Mouse (Mus musculus): Measurements from ENCODE around the gene Efcab6. TPM values are rescaled to one million over a fixed set of nuclear protein-coding genes. Genes with fewer than 3 reads are reported as not detected.

Efcab6 gene
- polyA plus RNA-seq, 1 experiment = not detected

- H3K9me3 ChIP-seq (replicated peaks; ENCODE audit: control insufficient read depth, insufficient read depth, low read length, poor library complexity, severe bottlenecking) = no peaks in the 10 kb centered on the region
- H3K4me1 ChIP-seq (ENCODE audit: control insufficient read depth, insufficient read depth, low read length) = no peaks in the 10 kb centered on the region
- no peak overlapping the region for H3K27ac ChIP-seq (ENCODE audit: insufficient read depth, low read length)
- no peaks in the 10 kb centered on the region for H3K27me3 ChIP-seq (ENCODE audit: control insufficient read depth, insufficient read depth, low read length, poor library complexity, severe bottlenecking)
- TF ChIP-seq EP300 (IDR thresholded peaks at IDR 0.05; ENCODE audit: insufficient read depth, low read depth, low read length) = no peak
- TF ChIP-seq POLR2A (IDR thresholded peaks at IDR 0.05; ENCODE audit: insufficient read depth, low read length) = no peak
- no peak for TF ChIP-seq CTCF (IDR thresholded peaks at IDR 0.05; ENCODE audit: low read depth, low read length)
- H3K36me3 ChIP-seq (ENCODE audit: control insufficient read depth, insufficient read depth, low read length, poor library complexity, severe bottlenecking) = no peaks in the 10 kb centered on the region
- H3K4me3 ChIP-seq (ENCODE audit: low read depth, low read length) = no peak overlapping the region
- H3K9ac ChIP-seq (ENCODE audit: low read depth, poor library complexity, severe bottlenecking) = no peak overlapping the region
Observed at GRCm38 (mm10) chr15:83988087-83988486, 77.1 kb downstream of the Efcab6 start.

- Histone ChIP-seq H3K4me1 (ENCODE audit: control insufficient read depth, insufficient read depth, low read length) (no peaks in the 10 kb centered on the region), H3K36me3 (ENCODE audit: control insufficient read depth, insufficient read depth, low read length, poor library complexity, severe bottlenecking) (no peaks in the 10 kb centered on the region), H3K27ac (ENCODE audit: insufficient read depth, low read length) (no peak overlapping the region), H3K4me3 (ENCODE audit: low read depth, low read length) (no peak overlapping the region), H3K9me3 (replicated peaks; ENCODE audit: control insufficient read depth, insufficient read depth, low read length, poor library complexity, severe bottlenecking) (no peaks in the 10 kb centered on the region), H3K27me3 (ENCODE audit: control insufficient read depth, insufficient read depth, low read length, poor library complexity, severe bottlenecking) (no peaks in the 10 kb centered on the region), H3K9ac (ENCODE audit: low read depth, poor library complexity, severe bottlenecking) (no peak overlapping the region)
- TF ChIP-seq EP300 (IDR thresholded peaks at IDR 0.05; ENCODE audit: insufficient read depth, low read depth, low read length) = no peak
- TF ChIP-seq POLR2A (IDR thresholded peaks at IDR 0.05; ENCODE audit: insufficient read depth, low read length) = no peak
- TF ChIP-seq CTCF (IDR thresholded peaks at IDR 0.05; ENCODE audit: low read depth, low read length) = no peak
Observed at GRCm38 (mm10) chr15:83982186-83982936, 82.8 kb downstream of the Efcab6 start.

- Histone ChIP-seq H3K4me1 (ENCODE audit: control insufficient read depth, insufficient read depth, low read length) (peaks cover 2% of the 10 kb centered on the region), H3K9ac (ENCODE audit: low read depth, poor library complexity, severe bottlenecking) (no peak overlapping the region), H3K9me3 (replicated peaks; ENCODE audit: control insufficient read depth, insufficient read depth, low read length, poor library complexity, severe bottlenecking) (no peaks in the 10 kb centered on the region), H3K27me3 (ENCODE audit: control insufficient read depth, insufficient read depth, low read length, poor library complexity, severe bottlenecking) (no peaks in the 10 kb centered on the region), H3K27ac (ENCODE audit: insufficient read depth, low read length) (peak overlapping the region; percentile 39; the same call in 1 of the 2 replicates), H3K4me3 (ENCODE audit: low read depth, low read length) (no peak overlapping the region), H3K36me3 (ENCODE audit: control insufficient read depth, insufficient read depth, low read length, poor library complexity, severe bottlenecking) (no peaks in the 10 kb centered on the region)
- TF ChIP-seq POLR2A (IDR thresholded peaks at IDR 0.05; ENCODE audit: insufficient read depth, low read length) (no peak), EP300 (IDR thresholded peaks at IDR 0.05; ENCODE audit: insufficient read depth, low read depth, low read length) (0 out of 2 replicates have a peak, but pooled peaks have one; percentile 36)
Observed at GRCm38 (mm10) chr15:83978865-83979264, 86.3 kb downstream of the Efcab6 start.

- H3K9me3 ChIP-seq (replicated peaks; ENCODE audit: control insufficient read depth, insufficient read depth, low read length, poor library complexity, severe bottlenecking) = no peaks in the 10 kb centered on the region
- peaks cover 2% of the 10 kb centered on the region for H3K4me1 ChIP-seq (ENCODE audit: control insufficient read depth, insufficient read depth, low read length)
- H3K27ac ChIP-seq (ENCODE audit: insufficient read depth, low read length) = no peak overlapping the region
- no peaks in the 10 kb centered on the region for H3K27me3 ChIP-seq (ENCODE audit: control insufficient read depth, insufficient read depth, low read length, poor library complexity, severe bottlenecking)
- no peak overlapping the region for H3K4me3 ChIP-seq (ENCODE audit: low read depth, low read length)
- no peak overlapping the region for H3K9ac ChIP-seq (ENCODE audit: low read depth, poor library complexity, severe bottlenecking)
- no peaks in the 10 kb centered on the region for H3K36me3 ChIP-seq (ENCODE audit: control insufficient read depth, insufficient read depth, low read length, poor library complexity, severe bottlenecking)
- TF ChIP-seq CTCF (IDR thresholded peaks at IDR 0.05; ENCODE audit: low read depth, low read length) = no peak
- no peak for TF ChIP-seq EP300 (IDR thresholded peaks at IDR 0.05; ENCODE audit: insufficient read depth, low read depth, low read length)
- TF ChIP-seq POLR2A (IDR thresholded peaks at IDR 0.05; ENCODE audit: insufficient read depth, low read length) = no peak
Observed at GRCm38 (mm10) chr15:83977108-83977507, 88.1 kb downstream of the Efcab6 start.

- Histone ChIP-seq H3K9ac (ENCODE audit: low read depth, poor library complexity, severe bottlenecking) (no peak overlapping the region), H3K27ac (ENCODE audit: insufficient read depth, low read length) (no peak overlapping the region), H3K9me3 (replicated peaks; ENCODE audit: control insufficient read depth, insufficient read depth, low read length, poor library complexity, severe bottlenecking) (no peaks in the 10 kb centered on the region), H3K4me3 (ENCODE audit: low read depth, low read length) (no peak overlapping the region), H3K36me3 (ENCODE audit: control insufficient read depth, insufficient read depth, low read length, poor library complexity, severe bottlenecking) (no peaks in the 10 kb centered on the region), H3K27me3 (ENCODE audit: control insufficient read depth, insufficient read depth, low read length, poor library complexity, severe bottlenecking) (no peaks in the 10 kb centered on the region), H3K4me1 (ENCODE audit: control insufficient read depth, insufficient read depth, low read length) (peaks cover 2% of the 10 kb centered on the region)
- TF ChIP-seq CTCF (IDR thresholded peaks at IDR 0.05; ENCODE audit: low read depth, low read length) (no peak), POLR2A (IDR thresholded peaks at IDR 0.05; ENCODE audit: insufficient read depth, low read length) (no peak), EP300 (IDR thresholded peaks at IDR 0.05; ENCODE audit: insufficient read depth, low read depth, low read length) (no peak)
Observed at GRCm38 (mm10) chr15:83972206-83972605, 93.0 kb downstream of the Efcab6 start.

- Histone ChIP-seq H3K4me1 (ENCODE audit: control insufficient read depth, insufficient read depth, low read length) (no peaks in the 10 kb centered on the region), H3K9me3 (replicated peaks; ENCODE audit: control insufficient read depth, insufficient read depth, low read length, poor library complexity, severe bottlenecking) (no peaks in the 10 kb centered on the region), H3K27ac (ENCODE audit: insufficient read depth, low read length) (no peak overlapping the region), H3K27me3 (ENCODE audit: control insufficient read depth, insufficient read depth, low read length, poor library complexity, severe bottlenecking) (no peaks in the 10 kb centered on the region), H3K4me3 (ENCODE audit: low read depth, low read length) (no peak overlapping the region), H3K9ac (ENCODE audit: low read depth, poor library complexity, severe bottlenecking) (no peak overlapping the region), H3K36me3 (ENCODE audit: control insufficient read depth, insufficient read depth, low read length, poor library complexity, severe bottlenecking) (no peaks in the 10 kb centered on the region)
- TF ChIP-seq EP300 (IDR thresholded peaks at IDR 0.05; ENCODE audit: insufficient read depth, low read depth, low read length) (no peak), POLR2A (IDR thresholded peaks at IDR 0.05; ENCODE audit: insufficient read depth, low read length) (no peak), CTCF (IDR thresholded peaks at IDR 0.05; ENCODE audit: low read depth, low read length) (no peak)
Observed at GRCm38 (mm10) chr15:83967802-83968201, 97.4 kb downstream of the Efcab6 start.

All from ES-Bruce4 (cell line).